Mouse (Mus musculus) liver, embryonic 14.5 days (tissue): ENCODE measurements around the gene Scn9a. TPM values are rescaled to one million over a fixed set of nuclear protein-coding genes. Genes with fewer than 3 reads are reported as not detected.

Experiments
- ATAC-seq: fragments of 200-750 bp; cut with Nextera tagmentation; 2 replicates; pipeline ENCODE4 v1.8.0; 2017; ENCODE audit warnings: moderate number of reproducible peaks, mild to moderate bottlenecking, moderate library complexity; ENCODE audit not compliant: insufficient read depth
- DNase-seq, 3 experiments: peaks; one replicate each; pipeline ENCODE4 v3.0.0-alpha.2; 2012 to 2013; ENCODE audit warnings: low read depth in 3 of 3, low spot score in 3 of 3
- H3K27ac ChIP-seq: fragments of 300-500 bp; sonication (generic); 2 replicates; pipeline ENCODE4 v1.5.1; 2014; ENCODE audit warnings: moderate library complexity, mild to moderate bottlenecking, control low read depth, inconsistent platforms
- H3K27me3 ChIP-seq: fragments of 300-500 bp; sonication (generic); 2 replicates; pipeline ENCODE4 v1.6.1; 2014; ENCODE audit warnings: mild to moderate bottlenecking, low read length, moderate library complexity; ENCODE audit not compliant: control insufficient read depth, insufficient read depth
- H3K36me3 ChIP-seq: fragments of 300-500 bp; sonication (generic); replicated peaks from 2 replicates; pipeline ENCODE4 v1.6.1; 2014; ENCODE audit warnings: low read depth; ENCODE audit not compliant: control insufficient read depth, insufficient read depth
- H3K4me1 ChIP-seq, 2 experiments: fragments of 200-500 bp in 1 of 2; fragments of 300-500 bp in 1 of 2; sonication (generic) in 1 of 2; replicated peaks; 2 replicates each; pipeline ENCODE4 v1.6.1; 2012 to 2014; ENCODE audit warnings: antibody characterized with exemption in 1 of 2, inconsistent platforms in 1 of 2, low read length in 1 of 2; ENCODE audit not compliant: control insufficient read depth in 2 of 2, insufficient read depth in 2 of 2
- H3K4me2 ChIP-seq: fragments of 300-500 bp; sonication (generic); 2 replicates; pipeline ENCODE4 v1.6.1; 2014; ENCODE audit warnings: low read depth, mild to moderate bottlenecking, control low read depth, moderate library complexity
- H3K4me3 ChIP-seq, 2 experiments: fragments of 200-500 bp in 1 of 2; fragments of 300-500 bp in 1 of 2; sonication (generic) in 1 of 2; 2 replicates each; pipeline ENCODE4 v1.5.1; 2012 to 2014; ENCODE audit warnings: low read depth in 2 of 2, low read length in 2 of 2, mild to moderate bottlenecking in 2 of 2, control low read depth in 1 of 2, inconsistent platforms in 1 of 2, moderate library complexity in 1 of 2; ENCODE audit not compliant: insufficient read depth in 1 of 2
- H3K9ac ChIP-seq: fragments of 300-500 bp; sonication (generic); replicated peaks from 2 replicates; pipeline ENCODE4 v1.6.1; 2014; ENCODE audit warnings: mild to moderate bottlenecking, control low read depth, moderate library complexity
- H3K9me3 ChIP-seq: fragments of 300-500 bp; sonication (generic); 2 replicates; pipeline ENCODE4 v1.6.1; 2016; ENCODE audit warnings: low read length, mixed read lengths; ENCODE audit not compliant: control insufficient read depth
- CTCF ChIP-seq: IDR thresholded peaks from 2 replicates; pipeline ENCODE4 v1.5.1; 2016; ENCODE audit warnings: antibody characterized with exemption, low read depth, control low read depth
- EP300 ChIP-seq: IDR thresholded peaks from 2 replicates; pipeline ENCODE4 v1.6.1; 2016; ENCODE audit warnings: antibody characterized with exemption, low read depth
- WGBS: fragments of 180-500 bp; shearing (Covaris S2); extraction: QIAGEN DNeasy Blood & Tissue Kit; methylation state at CpG from one replicate; pipeline ENCODE4 v1.1.7; 2014; ENCODE audit not compliant: insufficient replicate concordance; 5-methylcytosine and 5-hydroxymethylcytosine counted together
- polyA plus RNA-seq, 2 experiments: library from polyadenylated mRNA; depleted of rRNA in 1 of 2; stranded (reverse) in 1 of 2; unstranded in 1 of 2; fragments of >200 nt; fragmentation: Nextera tagmentation in 1 of 2; extraction: Ambion mirVana in 1 of 2; gene quantifications; 2 replicates each; pipeline versions ENCODE4 v1.2.1 to v1.2.3; 2012 to 2014

Scn9a gene
- polyA plus RNA-seq, 2 experiments = under 0.01 TPM; not detected in 1

- DNase-seq (no peak), ATAC-seq (no peak)
- Histone ChIP-seq H3K27me3 (no peaks in the 10 kb centered on the region), H3K9ac (no peak overlapping the region), H3K4me1 (no peaks in the 10 kb centered on the region), H3K36me3 (no peaks in the 10 kb centered on the region), H3K4me3 (no peak overlapping the region), H3K9me3 (no peaks in the 10 kb centered on the region), H3K27ac (no peak overlapping the region), H3K4me2 (no peak overlapping the region)
- WGBS = 54% methylated on average over 5 of the region's 5 CpGs
- TF ChIP-seq CTCF = no peak
- no peak for TF ChIP-seq EP300
Measured at GRCm38 (mm10) chr2:66580026-66580808, 54.5 kb downstream of the Scn9a start.

GRCm38 (mm10) chr2:66548254-66548653 is 86.5 kb downstream of the Scn9a start:
- DNase-seq (no peak), ATAC-seq (no peak)
- Histone ChIP-seq H3K4me3 (no peak overlapping the region), H3K27me3 (no peaks in the 10 kb centered on the region), H3K9me3 (no peaks in the 10 kb centered on the region), H3K9ac (no peak overlapping the region), H3K4me1 (no peaks in the 10 kb centered on the region), H3K27ac (no peak overlapping the region), H3K4me2 (no peak overlapping the region), H3K36me3 (no peaks in the 10 kb centered on the region)
- 56% methylated on average over 3 of the region's 3 CpGs for WGBS
- TF ChIP-seq CTCF (no peak), EP300 (no peak)

GRCm38 (mm10) chr2:66519966-66520365 is 114.8 kb downstream of the Scn9a start:
- ATAC-seq (no peak), DNase-seq (no peak)
- H3K36me3 ChIP-seq = no peaks in the 10 kb centered on the region
- 53% methylated on average over 3 of the region's 3 CpGs for WGBS
- no peaks in the 10 kb centered on the region for H3K27me3 ChIP-seq
- no peak overlapping the region for H3K9ac ChIP-seq
- no peak for TF ChIP-seq EP300
- no peak for TF ChIP-seq CTCF
- no peaks in the 10 kb centered on the region for H3K9me3 ChIP-seq
- no peak overlapping the region for H3K4me3 ChIP-seq
- H3K27ac ChIP-seq = no peak overlapping the region
- H3K4me1 ChIP-seq = no peaks in the 10 kb centered on the region
- H3K4me2 ChIP-seq = no peak overlapping the region

- H3K4me2 ChIP-seq = no peak overlapping the region
- no peaks in the 10 kb centered on the region for H3K36me3 ChIP-seq
- TF ChIP-seq CTCF (no peak), EP300 (no peak)
- ATAC-seq (no peak), DNase-seq (no peak)
- no peak overlapping the region for H3K9ac ChIP-seq
- no peaks in the 10 kb centered on the region for H3K9me3 ChIP-seq
- H3K27me3 ChIP-seq = no peaks in the 10 kb centered on the region
- no peak overlapping the region for H3K4me3 ChIP-seq
- WGBS = 40% methylated on average over 2 of the region's 2 CpGs
- no peaks in the 10 kb centered on the region for H3K4me1 ChIP-seq
- no peak overlapping the region for H3K27ac ChIP-seq
Measured at GRCm38 (mm10) chr2:66511424-66511823, 123.3 kb downstream of the Scn9a start.

GRCm38 (mm10) chr2:66508032-66508431 is 126.7 kb downstream of the Scn9a start:
- H3K9ac ChIP-seq = no peak overlapping the region
- no peak overlapping the region for H3K27ac ChIP-seq
- no peaks in the 10 kb centered on the region for H3K4me1 ChIP-seq
- DNase-seq (no peak), ATAC-seq (no peak)
- no peaks in the 10 kb centered on the region for H3K9me3 ChIP-seq
- H3K27me3 ChIP-seq = no peaks in the 10 kb centered on the region
- TF ChIP-seq EP300 (no peak), CTCF (no peak)
- WGBS = 48% methylated on average over 3 of the region's 3 CpGs
- no peak overlapping the region for H3K4me3 ChIP-seq
- H3K4me2 ChIP-seq = no peak overlapping the region
- no peaks in the 10 kb centered on the region for H3K36me3 ChIP-seq
